Mouse (Mus musculus) MEL (cell line): ENCODE results near the gene Pde6d. TPM values are rescaled to one million over a fixed set of nuclear protein-coding genes. Genes with fewer than 3 reads are reported as not detected.
"Not testable (repeated sequence)": the region's sequence is repeated elsewhere in the genome, so short reads cannot be mapped to it uniquely, and the experiment has no call there.

ENCODE experiments used
- DNase-seq: peaks from one replicate; pipeline ENCODE4 v3.0.0; 2011; ENCODE audit warnings: low read depth, low spot score
- H3K27ac ChIP-seq: 2 replicates; pipeline ENCODE4 v1.5.1; 2012; ENCODE audit warnings: low read depth, mild to moderate bottlenecking, control low read depth, low read length, moderate library complexity; ENCODE audit not compliant: control insufficient read depth
- H3K27me3 ChIP-seq, 2 experiments: fragments of 150-350 bp in 1 of 2; sonication (generic) in 1 of 2; 2 replicates each; pipeline ENCODE4 v1.6.1; 2012; ENCODE audit warnings: low read length in 2 of 2, mild to moderate bottlenecking in 2 of 2, improper control_type of control experiment in 1 of 2, moderate library complexity in 1 of 2; ENCODE audit not compliant: insufficient read depth in 2 of 2, control insufficient read depth in 1 of 2
- H3K36me3 ChIP-seq, 2 experiments: 2 replicates each; pipeline ENCODE4 v1.6.1; 2012 to 2014; ENCODE audit warnings: low read length in 2 of 2, improper control_type of control experiment in 1 of 2, inconsistent platforms in 1 of 2, mild to moderate bottlenecking in 1 of 2; ENCODE audit not compliant: insufficient read depth in 2 of 2, control insufficient read depth in 1 of 2
- H3K4me1 ChIP-seq, 2 experiments: fragments of 150-350 bp in 1 of 2; sonication (generic) in 1 of 2; 2 replicates each; pipeline ENCODE4 v1.6.1; 2012; ENCODE audit warnings: low read length in 2 of 2, improper control_type of control experiment in 1 of 2, mild to moderate bottlenecking in 1 of 2; ENCODE audit not compliant: insufficient read depth in 2 of 2, control insufficient read depth in 1 of 2
- H3K4me3 ChIP-seq, 2 experiments: fragments of 150-350 bp in 1 of 2; sonication (generic) in 1 of 2; 2 replicates each; pipeline ENCODE4 v1.5.1; 2012; ENCODE audit warnings: low read depth in 2 of 2, low read length in 2 of 2, mild to moderate bottlenecking in 2 of 2, moderate library complexity in 2 of 2, control low read depth in 1 of 2, improper control_type of control experiment in 1 of 2; ENCODE audit not compliant: control insufficient read depth in 1 of 2, insufficient read depth in 1 of 2
- H3K79me2 ChIP-seq: 2 replicates; pipeline ENCODE4 v1.6.1; 2012; ENCODE audit warnings: mild to moderate bottlenecking, low read length, moderate library complexity; ENCODE audit not compliant: control insufficient read depth, poor library complexity, insufficient read depth
- H3K9ac ChIP-seq: 2 replicates; pipeline ENCODE4 v1.6.1; 2012; ENCODE audit warnings: low read depth, mild to moderate bottlenecking, control low read depth, low read length, moderate library complexity; ENCODE audit not compliant: control insufficient read depth, poor library complexity, severe bottlenecking
- H3K9me3 ChIP-seq: fragments of 150-350 bp; sonication (generic); replicated peaks from 2 replicates; pipeline ENCODE4 v1.6.1; 2012; ENCODE audit warnings: mild to moderate bottlenecking, low read length, improper control_type of control experiment, moderate library complexity; ENCODE audit not compliant: insufficient read depth
- BHLHE40 ChIP-seq: IDR thresholded peaks from 2 replicates; pipeline ENCODE4 v1.6.1; 2012; ENCODE audit warnings: low read depth, mild to moderate bottlenecking, inconsistent platforms, low read length, improper control_type of control experiment, borderline replicate concordance
- CHD1 ChIP-seq: IDR thresholded peaks from 2 replicates; pipeline ENCODE4 v1.6.1; 2012; ENCODE audit warnings: low read depth, mild to moderate bottlenecking, inconsistent platforms, low read length, improper control_type of control experiment
- CHD2 ChIP-seq: IDR thresholded peaks from 2 replicates; pipeline ENCODE4 v1.6.1; 2011; ENCODE audit warnings: low read length, improper control_type of control experiment
- CTCF ChIP-seq, 3 experiments: IDR thresholded peaks in 2 of 3; conservative IDR thresholded peaks in 1 of 3; 2 replicates each; pipeline ENCODE4 v1.5.1; 2011 to 2012; ENCODE audit warnings: low read length in 3 of 3, low read depth in 2 of 3, mild to moderate bottlenecking in 2 of 3, improper control_type of control experiment in 1 of 3, inconsistent platforms in 1 of 3, mixed read lengths in 1 of 3, moderate library complexity in 1 of 3; ENCODE audit not compliant: control insufficient read depth in 1 of 3, insufficient read depth in 1 of 3, poor library complexity in 1 of 3, severe bottlenecking in 1 of 3
- ELF1 ChIP-seq: IDR thresholded peaks from 2 replicates; pipeline ENCODE4 v1.6.1; 2014; ENCODE audit warnings: low read depth, mild to moderate bottlenecking, inconsistent platforms, low read length, improper control_type of control experiment, moderate library complexity
- EP300 ChIP-seq, 2 experiments: IDR thresholded peaks; 2 replicates each; pipeline ENCODE4 v1.6.1; 2011; ENCODE audit warnings: improper control_type of control experiment in 2 of 2, low read length in 2 of 2, low read depth in 1 of 2, mild to moderate bottlenecking in 1 of 2
- ETS1 ChIP-seq: IDR thresholded peaks from 2 replicates; pipeline ENCODE4 v1.6.1; 2012; ENCODE audit warnings: low read depth, mild to moderate bottlenecking, inconsistent platforms, low read length, improper control_type of control experiment, moderate library complexity
- GATA1 ChIP-seq: IDR thresholded peaks from 2 replicates; pipeline ENCODE4 v1.6.1; 2011; ENCODE audit warnings: low read depth, low read length, improper control_type of control experiment
- MAX ChIP-seq: IDR thresholded peaks from 2 replicates; pipeline ENCODE4 v1.6.1; 2011; ENCODE audit warnings: low read length, improper control_type of control experiment
- MXI1 ChIP-seq: IDR thresholded peaks from 2 replicates; pipeline ENCODE4 v1.6.1; 2011; ENCODE audit warnings: mild to moderate bottlenecking, low read depth, low read length, improper control_type of control experiment
- POLR2AphosphoS2 ChIP-seq: IDR thresholded peaks from 2 replicates; pipeline ENCODE4 v1.6.1; 2011; ENCODE audit warnings: low read length, improper control_type of control experiment
- POLR2AphosphoS5 ChIP-seq: IDR thresholded peaks from 2 replicates; pipeline ENCODE4 v1.6.1; 2012; ENCODE audit warnings: low read depth, borderline replicate concordance, mild to moderate bottlenecking, inconsistent platforms, low read length, moderate library complexity, mixed read lengths
- RCOR1 ChIP-seq: IDR thresholded peaks from 2 replicates; pipeline ENCODE4 v1.6.1; 2012; ENCODE audit warnings: low read depth, mild to moderate bottlenecking, inconsistent platforms, low read length, improper control_type of control experiment
- SIN3A ChIP-seq: IDR thresholded peaks from 2 replicates; pipeline ENCODE4 v1.6.1; 2012; ENCODE audit warnings: low read length, improper control_type of control experiment, inconsistent platforms
- SMC3 ChIP-seq: IDR thresholded peaks from 2 replicates; pipeline ENCODE4 v1.6.1; 2011; ENCODE audit warnings: low read depth, low read length, improper control_type of control experiment
- UBTF ChIP-seq: IDR thresholded peaks from 2 replicates; pipeline ENCODE4 v1.6.1; 2012; ENCODE audit warnings: low read depth, mild to moderate bottlenecking, inconsistent platforms, low read length, improper control_type of control experiment, moderate library complexity, borderline replicate concordance; ENCODE audit not compliant: insufficient read depth
- ZC3H11A ChIP-seq: IDR thresholded peaks from 2 replicates; pipeline ENCODE4 v1.6.1; 2012; ENCODE audit warnings: low read depth, mild to moderate bottlenecking, inconsistent platforms, low read length, improper control_type of control experiment
- ZNF384 ChIP-seq: IDR thresholded peaks from 2 replicates; pipeline ENCODE4 v1.6.1; 2012; ENCODE audit warnings: low read depth, mild to moderate bottlenecking, inconsistent platforms, low read length, improper control_type of control experiment
- polyA plus RNA-seq, 2 experiments: library from polyadenylated mRNA; stranded (reverse) in 1 of 2; unstranded in 1 of 2; fragments of >175 nt in 1 of 2; fragments of >200 nt in 1 of 2; gene quantifications; 2 replicates each; pipeline versions ENCODE4 v1.2.1 to v1.2.4; 2012; ENCODE audit warnings: low replicate concordance in 2 of 2, low read depth in 1 of 2; ENCODE audit not compliant: insufficient read length in 2 of 2, insufficient read depth in 1 of 2, missing spikeins in 1 of 2
- total RNA-seq: library from RNA; depleted of rRNA; stranded (reverse); fragments of 300-350 nt; gene quantifications from 2 replicates; pipeline ENCODE4 v1.2.3, GENCODE M21; 2012

The Pde6d gene
- total and polyA plus RNA-seq, 3 experiments, result 13.4 to 79.9 TPM; not detected in 1

DNA sequence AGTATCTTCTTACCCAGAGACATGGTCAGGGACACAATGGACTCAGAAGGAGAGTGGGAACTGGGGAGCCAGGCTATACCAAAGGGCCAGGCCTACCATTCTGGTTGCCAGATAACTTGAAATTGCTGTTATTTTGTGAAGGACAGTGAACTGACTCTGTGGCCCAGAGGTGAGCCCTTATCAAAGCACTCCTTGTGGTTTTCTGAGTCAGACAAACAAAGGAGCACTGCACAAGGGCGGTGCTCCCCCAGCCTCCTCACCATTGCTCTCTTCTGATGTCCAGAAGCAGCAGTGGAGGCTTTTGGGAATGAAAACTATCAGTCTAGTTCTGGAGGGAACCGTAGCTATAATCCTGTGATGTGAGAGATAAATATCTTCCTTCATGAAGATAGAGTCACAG is 39.8 kb downstream of the Pde6d start:
- peak overlapping the region; percentile 1; the same call in 1 of the 2 replicates for H3K27ac ChIP-seq
- H3K27me3 ChIP-seq, result no peaks in the 10 kb centered on the region
- H3K4me3 ChIP-seq, result no peak overlapping the region
- peak; percentile 58 for DNase-seq
- H3K9me3 ChIP-seq, result no peaks in the 10 kb centered on the region
- no peak overlapping the region for H3K9ac ChIP-seq
- peaks cover 8 to 21% of the 10 kb centered on the region in 2 experiments for H3K36me3 ChIP-seq
- TF ChIP-seq CHD2 (no peak), BHLHE40 (no peak), ETS1 (0 out of 2 replicates have a peak, but pooled peaks have one; percentile 33), GATA1 (peak; percentile 75), EP300 (IDR thresholded peaks at IDR 0.05; ENCODE audit: low read depth in 1 of 2, low read length in 2 of 2) (peak; percentile 48 to 78), SMC3 (no peak), UBTF (no peak), CHD1 (no peak), RCOR1 (0 out of 2 replicates have a peak, but pooled peaks have one; percentile 29), MAX (no peak), ZNF384 (no peak), SIN3A (0 out of 2 replicates have a peak, but pooled peaks have one; percentile 5), POLR2AphosphoS5 (no peak), ZC3H11A (no peak), CTCF (IDR thresholded peaks at IDR 0.05 in 2 of 3, conservative IDR thresholded peaks at IDR 0.05 in 1 of 3; ENCODE audit: control insufficient read depth in 1 of 3, insufficient read depth in 1 of 3, low read depth in 2 of 3, low read length in 3 of 3, poor library complexity in 1 of 3, severe bottlenecking in 1 of 3) (no peak), POLR2AphosphoS2 (no peak), MXI1 (no peak), ELF1 (no peak)
- H3K79me2 ChIP-seq, result no peaks in the 10 kb centered on the region
- peaks cover 4 to 5% of the 10 kb centered on the region in 2 experiments for H3K4me1 ChIP-seq

GRCm38 (mm10) chr1:86539583-86539982 is 42.8 kb downstream of the Pde6d start:
- not testable (repeated sequence) for H3K27me3 ChIP-seq, H3K79me2 ChIP-seq, H3K4me1 ChIP-seq, DNase-seq, H3K4me3 ChIP-seq, H3K9ac ChIP-seq, H3K27ac ChIP-seq, H3K9me3 ChIP-seq
- TF ChIP-seq CTCF (IDR thresholded peaks at IDR 0.05 in 2 of 3, conservative IDR thresholded peaks at IDR 0.05 in 1 of 3; ENCODE audit: control insufficient read depth in 1 of 3, insufficient read depth in 1 of 3, low read depth in 2 of 3, low read length in 3 of 3, poor library complexity in 1 of 3, severe bottlenecking in 1 of 3) (peak in 2 of 3 experiments; percentile 14 to 15; a peak in 2 of 6 replicates), ZNF384 (0 out of 2 replicates have a peak, but pooled peaks have one; percentile 16)
- peaks cover 8 to 10% of the 10 kb centered on the region in 2 experiments; a peak in 3 of 4 replicates for H3K36me3 ChIP-seq
